Mouse (Mus musculus) midbrain, postnatal 0 days (tissue): ENCODE results near the gene Osbpl6. TPM values are rescaled to one million over a fixed set of nuclear protein-coding genes. Genes with fewer than 3 reads are reported as not detected.

Experiments used
- ATAC-seq: fragments of 200-750 bp; cut with Nextera tagmentation; 2 replicates; pipeline ENCODE4 v1.8.0; 2017; ENCODE audit warnings: moderate number of reproducible peaks, mild to moderate bottlenecking, moderate TSS enrichment, moderate library complexity; ENCODE audit not compliant: low FRiP score
- DNase-seq: peaks from one replicate; pipeline ENCODE4 v3.0.0-alpha.2; 2015; ENCODE audit warnings: low spot score
- H3K27ac ChIP-seq: fragments of 300-500 bp; sonication (generic); 2 replicates; pipeline ENCODE4 v1.5.1; 2014; ENCODE audit warnings: low read depth, mild to moderate bottlenecking, low read length, mixed read lengths
- H3K27me3 ChIP-seq: fragments of 300-500 bp; sonication (generic); 2 replicates; pipeline ENCODE4 v1.6.1; 2014; ENCODE audit warnings: low read length, control low read depth, mixed read lengths; ENCODE audit not compliant: insufficient read depth
- H3K36me3 ChIP-seq: fragments of 300-500 bp; sonication (generic); 2 replicates; pipeline ENCODE4 v1.6.1; 2014; ENCODE audit warnings: low read length, control low read depth, mixed read lengths; ENCODE audit not compliant: insufficient read depth
- H3K4me1 ChIP-seq: fragments of 300-500 bp; sonication (generic); 2 replicates; pipeline ENCODE4 v1.6.1; 2014; ENCODE audit warnings: mild to moderate bottlenecking, control low read depth, antibody characterized with exemption, low read length, mixed read lengths; ENCODE audit not compliant: insufficient read depth
- H3K4me2 ChIP-seq: fragments of 300-500 bp; sonication (generic); 2 replicates; pipeline ENCODE4 v1.6.1; 2014; ENCODE audit warnings: low read depth, mild to moderate bottlenecking, low read length, mixed read lengths; ENCODE audit not compliant: poor library complexity, severe bottlenecking
- H3K4me3 ChIP-seq: fragments of 300-500 bp; sonication (generic); 2 replicates; pipeline ENCODE4 v1.5.1; 2014; ENCODE audit warnings: low read depth, mild to moderate bottlenecking, low read length, moderate library complexity
- H3K9ac ChIP-seq: fragments of 300-500 bp; sonication (generic); replicated peaks from 2 replicates; pipeline ENCODE4 v1.6.1; 2014; ENCODE audit warnings: mild to moderate bottlenecking, low read length, moderate library complexity, mixed read lengths; ENCODE audit not compliant: poor library complexity, severe bottlenecking
- H3K9me3 ChIP-seq: fragments of 300-500 bp; sonication (generic); 2 replicates; pipeline ENCODE4 v1.6.1; 2016; ENCODE audit warnings: low read length, control low read depth
- CTCF ChIP-seq: IDR thresholded peaks from 2 replicates; pipeline ENCODE4 v1.5.1; 2016; ENCODE audit warnings: antibody characterized with exemption, mild to moderate bottlenecking
- WGBS: fragments of 180-500 bp; shearing (Covaris S2); extraction: QIAGEN DNeasy Blood & Tissue Kit; methylation state at CpG from one replicate; pipeline ENCODE4 v1.1.7; 2014; 5-methylcytosine and 5-hydroxymethylcytosine counted together
- polyA plus RNA-seq: library from polyadenylated mRNA; unstranded; fragments of >200 nt; fragmentation: Nextera tagmentation; extraction: Ambion mirVana; gene quantifications from 2 replicates; pipeline ENCODE4 v1.2.1, GENCODE M21; 2015
- total RNA-seq: library from RNA; depleted of rRNA; stranded (reverse); fragments of >200 nt; gene quantifications from 2 replicates; pipeline ENCODE4 v1.2.3, GENCODE M21; 2014

The Osbpl6 gene
- total and polyA plus RNA-seq, 2 experiments from 2014 or later = 17.0 to 26.7 TPM

GRCm38 (mm10) chr2:76542921-76543320 is 136.6 kb downstream of the Osbpl6 start:
- no peak overlapping the region for H3K4me2 ChIP-seq
- H3K27ac ChIP-seq = no peak overlapping the region
- peaks cover 7% of the 10 kb centered on the region; the same call in 1 of the 2 replicates for H3K4me1 ChIP-seq
- DNase-seq = no peak
- no peak for TF ChIP-seq CTCF
- H3K27me3 ChIP-seq = no peaks in the 10 kb centered on the region
- H3K4me3 ChIP-seq = no peak overlapping the region
- ATAC-seq = no peak
- no peak overlapping the region for H3K9ac ChIP-seq
- H3K36me3 ChIP-seq = no peaks in the 10 kb centered on the region; the same call in 1 of the 2 replicates
- H3K9me3 ChIP-seq = no peaks in the 10 kb centered on the region
- WGBS = 81% methylated on average over 5 of the region's 5 CpGs

- Histone ChIP-seq H3K27me3 (no peaks in the 10 kb centered on the region), H3K4me3 (no peak overlapping the region), H3K4me1 (no peaks in the 10 kb centered on the region), H3K9me3 (no peaks in the 10 kb centered on the region), H3K27ac (no peak overlapping the region), H3K4me2 (no peak overlapping the region), H3K36me3 (peaks cover 2% of the 10 kb centered on the region; the same call in 1 of the 2 replicates), H3K9ac (no peak overlapping the region)
- WGBS = 84% methylated on average over 8 of the region's 8 CpGs
- ATAC-seq (no peak), DNase-seq (no peak)
- no peak for TF ChIP-seq CTCF
Observed at GRCm38 (mm10) chr2:76545539-76545938, 139.2 kb downstream of the Osbpl6 start.

GRCm38 (mm10) chr2:76548171-76548570 is 141.9 kb downstream of the Osbpl6 start:
- Histone ChIP-seq H3K27me3 (no peaks in the 10 kb centered on the region), H3K27ac (no peak overlapping the region), H3K9me3 (no peaks in the 10 kb centered on the region), H3K9ac (no peak overlapping the region), H3K4me1 (no peaks in the 10 kb centered on the region), H3K4me3 (no peak overlapping the region), H3K4me2 (no peak overlapping the region), H3K36me3 (peaks cover 5% of the 10 kb centered on the region)
- no peak for DNase-seq
- ATAC-seq = no peak
- 84% methylated on average over 10 of the region's 10 CpGs for WGBS
- no peak for TF ChIP-seq CTCF

- TF ChIP-seq CTCF = no peak
- Histone ChIP-seq H3K27ac (no peak overlapping the region), H3K4me1 (no peaks in the 10 kb centered on the region), H3K9ac (no peak overlapping the region), H3K9me3 (no peaks in the 10 kb centered on the region), H3K4me3 (no peak overlapping the region), H3K27me3 (no peaks in the 10 kb centered on the region), H3K4me2 (no peak overlapping the region), H3K36me3 (peaks cover 8% of the 10 kb centered on the region)
- ATAC-seq (no peak), DNase-seq (no peak)
- 86% methylated on average over 7 of the region's 7 CpGs for WGBS
Observed at GRCm38 (mm10) chr2:76548836-76549235, 142.5 kb downstream of the Osbpl6 start.

GRCm38 (mm10) chr2:76549316-76549715 is 143.0 kb downstream of the Osbpl6 start:
- no peaks in the 10 kb centered on the region for H3K27me3 ChIP-seq
- no peak overlapping the region for H3K27ac ChIP-seq
- no peak for DNase-seq
- H3K4me2 ChIP-seq = no peak overlapping the region
- ATAC-seq = no peak
- no peak overlapping the region for H3K4me3 ChIP-seq
- TF ChIP-seq CTCF = no peak
- H3K9ac ChIP-seq = no peak overlapping the region
- no peaks in the 10 kb centered on the region for H3K4me1 ChIP-seq
- no peaks in the 10 kb centered on the region for H3K9me3 ChIP-seq
- H3K36me3 ChIP-seq = peaks cover 9% of the 10 kb centered on the region
- WGBS = 83% methylated on average over 12 of the region's 12 CpGs

- Histone ChIP-seq H3K27ac (no peak overlapping the region), H3K4me2 (no peak overlapping the region), H3K4me1 (no peaks in the 10 kb centered on the region), H3K4me3 (no peak overlapping the region), H3K9ac (no peak overlapping the region), H3K9me3 (no peaks in the 10 kb centered on the region), H3K36me3 (peaks cover 19% of the 10 kb centered on the region), H3K27me3 (no peaks in the 10 kb centered on the region)
- DNase-seq (no peak), ATAC-seq (no peak)
- WGBS = 87% methylated on average over 11 of the region's 11 CpGs
- TF ChIP-seq CTCF = no peak
Observed at GRCm38 (mm10) chr2:76555852-76556558, 149.7 kb downstream of the Osbpl6 start.
